Mouse (Mus musculus) MEL (cell line): ENCODE data around the gene Hspa12b. TPM values are rescaled to one million over a fixed set of nuclear protein-coding genes. Genes with fewer than 3 reads are reported as not detected.

Experiments used
- DNase-seq: peaks from one replicate; pipeline ENCODE4 v3.0.0; 2011; ENCODE audit warnings: low read depth, low spot score
- H3K27ac ChIP-seq: 2 replicates; pipeline ENCODE4 v1.5.1; 2012; ENCODE audit warnings: low read depth, mild to moderate bottlenecking, control low read depth, low read length, moderate library complexity; ENCODE audit not compliant: control insufficient read depth
- H3K27me3 ChIP-seq, 2 experiments: fragments of 150-350 bp in 1 of 2; sonication (generic) in 1 of 2; 2 replicates each; pipeline ENCODE4 v1.6.1; 2012; ENCODE audit warnings: low read length in 2 of 2, mild to moderate bottlenecking in 2 of 2, improper control_type of control experiment in 1 of 2, moderate library complexity in 1 of 2; ENCODE audit not compliant: insufficient read depth in 2 of 2, control insufficient read depth in 1 of 2
- H3K36me3 ChIP-seq, 2 experiments: 2 replicates each; pipeline ENCODE4 v1.6.1; 2012 to 2014; ENCODE audit warnings: low read length in 2 of 2, improper control_type of control experiment in 1 of 2, inconsistent platforms in 1 of 2, mild to moderate bottlenecking in 1 of 2; ENCODE audit not compliant: insufficient read depth in 2 of 2, control insufficient read depth in 1 of 2
- H3K4me1 ChIP-seq, 2 experiments: fragments of 150-350 bp in 1 of 2; sonication (generic) in 1 of 2; 2 replicates each; pipeline ENCODE4 v1.6.1; 2012; ENCODE audit warnings: low read length in 2 of 2, improper control_type of control experiment in 1 of 2, mild to moderate bottlenecking in 1 of 2; ENCODE audit not compliant: insufficient read depth in 2 of 2, control insufficient read depth in 1 of 2
- H3K4me3 ChIP-seq, 2 experiments: fragments of 150-350 bp in 1 of 2; sonication (generic) in 1 of 2; 2 replicates each; pipeline ENCODE4 v1.5.1; 2012; ENCODE audit warnings: low read depth in 2 of 2, low read length in 2 of 2, mild to moderate bottlenecking in 2 of 2, moderate library complexity in 2 of 2, control low read depth in 1 of 2, improper control_type of control experiment in 1 of 2; ENCODE audit not compliant: control insufficient read depth in 1 of 2, insufficient read depth in 1 of 2
- H3K79me2 ChIP-seq: 2 replicates; pipeline ENCODE4 v1.6.1; 2012; ENCODE audit warnings: mild to moderate bottlenecking, low read length, moderate library complexity; ENCODE audit not compliant: control insufficient read depth, poor library complexity, insufficient read depth
- H3K9ac ChIP-seq: 2 replicates; pipeline ENCODE4 v1.6.1; 2012; ENCODE audit warnings: low read depth, mild to moderate bottlenecking, control low read depth, low read length, moderate library complexity; ENCODE audit not compliant: control insufficient read depth, poor library complexity, severe bottlenecking
- H3K9me3 ChIP-seq: fragments of 150-350 bp; sonication (generic); replicated peaks from 2 replicates; pipeline ENCODE4 v1.6.1; 2012; ENCODE audit warnings: mild to moderate bottlenecking, low read length, improper control_type of control experiment, moderate library complexity; ENCODE audit not compliant: insufficient read depth
- CTCF ChIP-seq, 3 experiments: IDR thresholded peaks in 2 of 3; conservative IDR thresholded peaks in 1 of 3; 2 replicates each; pipeline ENCODE4 v1.5.1; 2011 to 2012; ENCODE audit warnings: low read length in 3 of 3, low read depth in 2 of 3, mild to moderate bottlenecking in 2 of 3, improper control_type of control experiment in 1 of 3, inconsistent platforms in 1 of 3, mixed read lengths in 1 of 3, moderate library complexity in 1 of 3; ENCODE audit not compliant: control insufficient read depth in 1 of 3, insufficient read depth in 1 of 3, poor library complexity in 1 of 3, severe bottlenecking in 1 of 3
- E2F4 ChIP-seq: IDR thresholded peaks from 2 replicates; pipeline ENCODE4 v1.6.1; 2011; ENCODE audit warnings: low read depth, low read length, improper control_type of control experiment, borderline replicate concordance
- ELF1 ChIP-seq: IDR thresholded peaks from 2 replicates; pipeline ENCODE4 v1.6.1; 2014; ENCODE audit warnings: low read depth, mild to moderate bottlenecking, inconsistent platforms, low read length, improper control_type of control experiment, moderate library complexity
- EP300 ChIP-seq, 2 experiments: IDR thresholded peaks; 2 replicates each; pipeline ENCODE4 v1.6.1; 2011; ENCODE audit warnings: improper control_type of control experiment in 2 of 2, low read length in 2 of 2, low read depth in 1 of 2, mild to moderate bottlenecking in 1 of 2
- ETS1 ChIP-seq: IDR thresholded peaks from 2 replicates; pipeline ENCODE4 v1.6.1; 2012; ENCODE audit warnings: low read depth, mild to moderate bottlenecking, inconsistent platforms, low read length, improper control_type of control experiment, moderate library complexity
- GABPA ChIP-seq: IDR thresholded peaks from 2 replicates; pipeline ENCODE4 v1.6.1; 2012; ENCODE audit warnings: low read depth, mild to moderate bottlenecking, inconsistent platforms, low read length, improper control_type of control experiment, moderate library complexity
- JUND ChIP-seq: IDR thresholded peaks from 2 replicates; pipeline ENCODE4 v1.6.1; 2011; ENCODE audit warnings: low read depth, mild to moderate bottlenecking, improper control_type of control experiment, low read length
- KAT2A ChIP-seq: conservative IDR thresholded peaks from 2 replicates; pipeline ENCODE4 v1.6.1; 2012; ENCODE audit warnings: low read depth, low read length, improper control_type of control experiment, inconsistent platforms
- MAZ ChIP-seq: IDR thresholded peaks from 2 replicates; pipeline ENCODE4 v1.6.1; 2012; ENCODE audit warnings: low read depth, mild to moderate bottlenecking, inconsistent platforms, low read length, improper control_type of control experiment
- MEF2A ChIP-seq: IDR thresholded peaks from 2 replicates; pipeline ENCODE4 v1.6.1; 2014; ENCODE audit warnings: low read depth, mild to moderate bottlenecking, inconsistent platforms, low read length, improper control_type of control experiment; ENCODE audit not compliant: poor library complexity, insufficient replicate concordance, severe bottlenecking; ENCODE audit errors: extremely low read depth
- MYC ChIP-seq: IDR thresholded peaks from 2 replicates; pipeline ENCODE4 v1.6.1; 2011; ENCODE audit warnings: low read depth, mild to moderate bottlenecking, low read length, improper control_type of control experiment, moderate library complexity
- NRF1 ChIP-seq: IDR thresholded peaks from 2 replicates; pipeline ENCODE4 v1.6.1; 2014; ENCODE audit warnings: low read depth, mild to moderate bottlenecking, inconsistent platforms, low read length, improper control_type of control experiment, moderate library complexity; ENCODE audit not compliant: poor library complexity, insufficient read depth, severe bottlenecking
- POLR2A ChIP-seq, 2 experiments: IDR thresholded peaks; 2 replicates each; pipeline ENCODE4 v1.6.1; 2011 to 2012; ENCODE audit warnings: low read length in 2 of 2, mild to moderate bottlenecking in 2 of 2, control low read depth in 1 of 2, improper control_type of control experiment in 1 of 2, low read depth in 1 of 2, moderate library complexity in 1 of 2; ENCODE audit not compliant: control insufficient read depth in 1 of 2, insufficient read depth in 1 of 2, poor library complexity in 1 of 2
- POLR2AphosphoS2 ChIP-seq: IDR thresholded peaks from 2 replicates; pipeline ENCODE4 v1.6.1; 2011; ENCODE audit warnings: low read length, improper control_type of control experiment
- POLR2AphosphoS5 ChIP-seq: IDR thresholded peaks from 2 replicates; pipeline ENCODE4 v1.6.1; 2012; ENCODE audit warnings: low read depth, borderline replicate concordance, mild to moderate bottlenecking, inconsistent platforms, low read length, moderate library complexity, mixed read lengths
- RAD21 ChIP-seq: IDR thresholded peaks from 2 replicates; pipeline ENCODE4 v1.6.1; 2011; ENCODE audit warnings: mild to moderate bottlenecking, low read depth, low read length, improper control_type of control experiment
- RCOR1 ChIP-seq: IDR thresholded peaks from 2 replicates; pipeline ENCODE4 v1.6.1; 2012; ENCODE audit warnings: low read depth, mild to moderate bottlenecking, inconsistent platforms, low read length, improper control_type of control experiment
- SIN3A ChIP-seq: IDR thresholded peaks from 2 replicates; pipeline ENCODE4 v1.6.1; 2012; ENCODE audit warnings: low read length, improper control_type of control experiment, inconsistent platforms
- TCF12 ChIP-seq: IDR thresholded peaks from 2 replicates; pipeline ENCODE4 v1.6.1; 2014; ENCODE audit warnings: low read depth, mild to moderate bottlenecking, inconsistent platforms, low read length, improper control_type of control experiment, moderate library complexity
- ZKSCAN1 ChIP-seq: IDR thresholded peaks from 2 replicates; pipeline ENCODE4 v1.6.1; 2012; ENCODE audit warnings: low read depth, mild to moderate bottlenecking, inconsistent platforms, low read length, improper control_type of control experiment, moderate library complexity
- ZMIZ1 ChIP-seq: IDR thresholded peaks from 2 replicates; pipeline ENCODE4 v1.6.1; 2012; ENCODE audit warnings: low read depth, mild to moderate bottlenecking, inconsistent platforms, low read length, improper control_type of control experiment, moderate library complexity
- ZNF384 ChIP-seq: IDR thresholded peaks from 2 replicates; pipeline ENCODE4 v1.6.1; 2012; ENCODE audit warnings: low read depth, mild to moderate bottlenecking, inconsistent platforms, low read length, improper control_type of control experiment
- polyA plus RNA-seq, 2 experiments: library from polyadenylated mRNA; stranded (reverse) in 1 of 2; unstranded in 1 of 2; fragments of >175 nt in 1 of 2; fragments of >200 nt in 1 of 2; gene quantifications; 2 replicates each; pipeline versions ENCODE4 v1.2.1 to v1.2.4; 2012; ENCODE audit warnings: low replicate concordance in 2 of 2, low read depth in 1 of 2; ENCODE audit not compliant: insufficient read length in 2 of 2, insufficient read depth in 1 of 2, missing spikeins in 1 of 2
- total RNA-seq: library from RNA; depleted of rRNA; stranded (reverse); fragments of 300-350 nt; gene quantifications from 2 replicates; pipeline ENCODE4 v1.2.3, GENCODE M21; 2012

Hspa12b gene
- total and polyA plus RNA-seq, 3 experiments = 0.04 to 1.2 TPM; not detected in 1

DNA sequence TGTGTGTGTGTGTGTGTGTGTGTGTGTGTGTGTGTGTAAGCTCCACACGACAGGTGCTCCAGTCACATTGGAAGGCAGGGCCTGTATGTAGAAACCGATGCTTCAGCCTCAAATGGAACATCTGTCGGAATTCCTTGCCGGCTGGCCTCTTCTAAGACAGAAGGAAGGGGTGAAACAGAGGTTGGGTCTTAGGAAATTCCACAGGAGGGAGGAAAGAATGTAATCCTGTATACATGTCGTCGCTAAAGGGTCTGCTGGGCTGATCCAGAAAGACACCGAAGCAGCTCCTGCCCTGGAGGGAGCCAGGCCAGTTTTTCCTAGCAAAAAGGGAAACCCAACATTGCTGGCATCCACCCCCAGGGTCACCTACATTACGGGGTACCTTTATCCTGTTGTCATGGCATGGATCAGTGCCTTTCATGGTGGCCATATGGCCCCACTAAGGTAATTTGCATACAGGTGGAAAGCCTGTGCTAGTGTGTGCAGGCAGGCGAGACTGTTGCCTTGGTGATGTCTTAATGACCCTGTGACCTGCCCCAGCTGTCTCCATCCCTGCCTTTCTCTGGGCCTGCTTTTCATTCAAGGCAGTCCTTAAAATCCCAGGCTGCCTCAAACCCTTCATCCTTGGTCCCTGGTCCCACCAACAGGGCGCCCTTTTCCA lies 63.4 kb downstream of the Hspa12b start:
- H3K4me3 ChIP-seq = no peak overlapping the region
- no peak for DNase-seq
- TF ChIP-seq RAD21 (no peak), JUND (no peak), ZKSCAN1 (no peak), ZMIZ1 (no peak), POLR2AphosphoS5 (no peak), POLR2AphosphoS2 (no peak), NRF1 (no peak), SIN3A (no peak), E2F4 (no peak), EP300 (IDR thresholded peaks at IDR 0.05; ENCODE audit: low read depth in 1 of 2, low read length in 2 of 2) (no peak), MYC (no peak), ZNF384 (no peak), CTCF (IDR thresholded peaks at IDR 0.05 in 2 of 3, conservative IDR thresholded peaks at IDR 0.05 in 1 of 3; ENCODE audit: control insufficient read depth in 1 of 3, insufficient read depth in 1 of 3, low read depth in 2 of 3, low read length in 3 of 3, poor library complexity in 1 of 3, severe bottlenecking in 1 of 3) (no peak), ELF1 (no peak), ETS1 (no peak), TCF12 (no peak), GABPA (no peak), MAZ (no peak), POLR2A (IDR thresholded peaks at IDR 0.05; ENCODE audit: control insufficient read depth in 1 of 2, insufficient read depth in 1 of 2, low read depth in 1 of 2, low read length in 2 of 2, poor library complexity in 1 of 2) (no peak), RCOR1 (no peak)
- TF ChIP-seq, all 39 proteins: peak for 0
- Histone ChIP-seq H3K9ac (no peak overlapping the region), H3K79me2 (no peaks in the 10 kb centered on the region; the same call in none of the 2 replicates), H3K9me3 (no peaks in the 10 kb centered on the region), H3K36me3 (peaks cover 1 to 31% of the 10 kb centered on the region in 2 experiments; a peak in 2 of 4 replicates), H3K4me1 (peaks cover 15 to 33% of the 10 kb centered on the region in 2 experiments), H3K27me3 (no peaks in the 10 kb centered on the region), H3K27ac (0 out of 2 replicates have a peak overlapping the region, but pooled peaks have one; percentile 6)

DNA sequence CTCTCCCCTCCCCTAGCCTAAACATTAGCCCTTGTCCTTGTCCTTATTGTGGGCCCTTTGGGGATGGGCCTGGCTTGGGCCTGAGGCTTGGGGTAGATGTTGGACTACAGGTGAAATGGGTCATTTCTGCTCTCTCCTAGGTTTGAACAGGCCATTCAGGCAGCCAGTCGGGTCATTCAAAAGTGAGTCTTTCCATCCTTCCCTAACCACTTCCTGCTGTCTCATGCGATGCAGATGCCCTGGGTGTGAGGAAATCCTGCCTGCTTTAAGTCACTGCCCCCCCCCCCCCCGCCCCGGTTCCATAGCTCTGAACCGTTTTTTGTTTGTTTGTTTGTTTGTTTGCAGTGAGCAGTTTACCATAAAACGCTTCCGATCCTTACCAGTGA lies 63.9 kb downstream of the Hspa12b start:
- Histone ChIP-seq H3K4me1 (peaks cover 15 to 33% of the 10 kb centered on the region in 2 experiments), H3K9ac (no peak overlapping the region), H3K27ac (no peak overlapping the region), H3K9me3 (no peaks in the 10 kb centered on the region), H3K36me3 (peaks cover 1 to 31% of the 10 kb centered on the region in 2 experiments; a peak in 2 of 4 replicates), H3K79me2 (no peaks in the 10 kb centered on the region; the same call in none of the 2 replicates), H3K4me3 (no peak overlapping the region), H3K27me3 (no peaks in the 10 kb centered on the region)
- DNase-seq = no peak
- TF ChIP-seq MEF2A (no peak), KAT2A (no peak)
